Mouse (Mus musculus) gastrocnemius, postnatal 10 days (tissue): ENCODE measurements around the gene Prm3. TPM values are rescaled to one million over a fixed set of nuclear protein-coding genes. Genes with fewer than 3 reads are reported as not detected.
A peak's percentile ranks its signal among the peaks of the same experiment; 100 is the strongest.
"Not testable (repeated sequence)": the region's sequence is repeated elsewhere in the genome, so short reads cannot be mapped to it uniquely, and the experiment has no call there.

Experiments
- DNase-seq: peaks from one replicate; pipeline ENCODE4 v3.0.0; 2021; ENCODE audit warnings: mixed read lengths
- long read RNA-seq, 2 experiments: library from polyadenylated mRNA; stranded (forward); transcript quantifications; one replicate each; pipeline ENCODE4 v2.0.0; 2021
- total RNA-seq, 2 experiments: library from RNA; stranded (reverse); gene quantifications; 2 replicates each; pipeline ENCODE4 v1.2.3; 2021

Gene Prm3
- total RNA-seq: not detected
- long read RNA-seq, experiment 1: 0 reads
- long read RNA-seq, experiment 2: 0 reads

GRCm38 (mm10) chr16:10790702-10791101 lies at the start of gene Prm3:
Gene Prm3 (minus strand): TSS chr16:10790914.
- DNase-seq: no peak

- no peak for DNase-seq
Measured at GRCm38 (mm10) chr16:10840018-10840417, 49.3 kb upstream of the Prm3 start.

- no peak for DNase-seq
Measured at GRCm38 (mm10) chr16:10838487-10839245, 48.0 kb upstream of the Prm3 start.

- DNase-seq: no peak
Measured at GRCm38 (mm10) chr16:10837903-10838302, 47.2 kb upstream of the Prm3 start.

GRCm38 (mm10) chr16:10837250-10837649 lies 46.5 kb upstream of the Prm3 start:
- no peak for DNase-seq

- no peak for DNase-seq
Measured at GRCm38 (mm10) chr16:10836388-10836787, 45.7 kb upstream of the Prm3 start.

- peak; percentile 86 for DNase-seq
Measured at GRCm38 (mm10) chr16:10834911-10835587, 44.3 kb upstream of the Prm3 start, which contains the start of gene Rmi2. Gene Rmi2 (plus strand): TSS chr16:10835059.

- no peak for DNase-seq
Measured at GRCm38 (mm10) chr16:10834542-10834910, 43.8 kb upstream of the Prm3 start.

GRCm38 (mm10) chr16:10828461-10828805 lies 37.7 kb upstream of the Prm3 start:
- no peak for DNase-seq

- DNase-seq: no peak
Measured at GRCm38 (mm10) chr16:10827766-10828460, 37.2 kb upstream of the Prm3 start.

GRCm38 (mm10) chr16:10827269-10827668 lies 36.6 kb upstream of the Prm3 start:
- no peak for DNase-seq

GRCm38 (mm10) chr16:10825840-10826239 lies 35.1 kb upstream of the Prm3 start:
- DNase-seq: no peak

- no peak for DNase-seq
Measured at GRCm38 (mm10) chr16:10824536-10824935, 33.8 kb upstream of the Prm3 start.

GRCm38 (mm10) chr16:10821387-10821786 lies 30.7 kb upstream of the Prm3 start:
- DNase-seq: no peak

- DNase-seq: no peak
Measured at GRCm38 (mm10) chr16:10819966-10820365, 29.3 kb upstream of the Prm3 start.

- no peak for DNase-seq
Measured at GRCm38 (mm10) chr16:10818579-10819135, 27.9 kb upstream of the Prm3 start.

GRCm38 (mm10) chr16:10814864-10815263 lies 24.1 kb upstream of the Prm3 start:
- DNase-seq: no peak

GRCm38 (mm10) chr16:10813726-10814125 lies 23.0 kb upstream of the Prm3 start:
- DNase-seq: no peak

- no peak for DNase-seq
Measured at GRCm38 (mm10) chr16:10812865-10813371, 22.2 kb upstream of the Prm3 start, which contains the start of gene Gm11172. Gene Gm11172 (plus strand): TSS chr16:10812915.

GRCm38 (mm10) chr16:10810376-10810775 lies 19.7 kb upstream of the Prm3 start:
- no peak for DNase-seq

- DNase-seq: no peak
Measured at GRCm38 (mm10) chr16:10805789-10806527, 15.2 kb upstream of the Prm3 start, which contains the start of gene Prm1. Gene Prm1 (minus strand): TSS chr16:10805839.

GRCm38 (mm10) chr16:10802420-10802819 lies 11.7 kb upstream of the Prm3 start:
- DNase-seq: not testable (repeated sequence)
